Mouse (Mus musculus) MEL (cell line): ENCODE measurements around the gene Zdhhc13.

Experiments
- CTCF ChIP-seq, 3 experiments: IDR thresholded peaks in 2 of 3; conservative IDR thresholded peaks in 1 of 3; 2 replicates each; pipeline ENCODE4 v1.5.1; 2011 to 2012; ENCODE audit warnings: low read length in 3 of 3, low read depth in 2 of 3, mild to moderate bottlenecking in 2 of 3, improper control_type of control experiment in 1 of 3, inconsistent platforms in 1 of 3, mixed read lengths in 1 of 3, moderate library complexity in 1 of 3; ENCODE audit not compliant: control insufficient read depth in 1 of 3, insufficient read depth in 1 of 3, poor library complexity in 1 of 3, severe bottlenecking in 1 of 3
- EP300 ChIP-seq, 2 experiments: IDR thresholded peaks; 2 replicates each; pipeline ENCODE4 v1.6.1; 2011; ENCODE audit warnings: improper control_type of control experiment in 2 of 2, low read length in 2 of 2, low read depth in 1 of 2, mild to moderate bottlenecking in 1 of 2
- MYC ChIP-seq: IDR thresholded peaks from 2 replicates; pipeline ENCODE4 v1.6.1; 2011; ENCODE audit warnings: low read depth, mild to moderate bottlenecking, low read length, improper control_type of control experiment, moderate library complexity
- NRF1 ChIP-seq: IDR thresholded peaks from 2 replicates; pipeline ENCODE4 v1.6.1; 2014; ENCODE audit warnings: low read depth, mild to moderate bottlenecking, inconsistent platforms, low read length, improper control_type of control experiment, moderate library complexity; ENCODE audit not compliant: poor library complexity, insufficient read depth, severe bottlenecking
- POLR2A ChIP-seq, 2 experiments: IDR thresholded peaks; 2 replicates each; pipeline ENCODE4 v1.6.1; 2011 to 2012; ENCODE audit warnings: low read length in 2 of 2, mild to moderate bottlenecking in 2 of 2, control low read depth in 1 of 2, improper control_type of control experiment in 1 of 2, low read depth in 1 of 2, moderate library complexity in 1 of 2; ENCODE audit not compliant: control insufficient read depth in 1 of 2, insufficient read depth in 1 of 2, poor library complexity in 1 of 2
- SMC3 ChIP-seq: IDR thresholded peaks from 2 replicates; pipeline ENCODE4 v1.6.1; 2011; ENCODE audit warnings: low read depth, low read length, improper control_type of control experiment

- no peak for TF ChIP-seq NRF1
- no peak for TF ChIP-seq EP300 (IDR thresholded peaks at IDR 0.05; ENCODE audit: low read depth in 1 of 2, low read length in 2 of 2)
- no peak for TF ChIP-seq SMC3
- no peak for TF ChIP-seq MYC
- TF ChIP-seq POLR2A (IDR thresholded peaks at IDR 0.05; ENCODE audit: control insufficient read depth in 1 of 2, insufficient read depth in 1 of 2, low read depth in 1 of 2, low read length in 2 of 2, poor library complexity in 1 of 2) = no peak
- no peak for TF ChIP-seq CTCF (IDR thresholded peaks at IDR 0.05 in 2 of 3, conservative IDR thresholded peaks at IDR 0.05 in 1 of 3; ENCODE audit: control insufficient read depth in 1 of 3, insufficient read depth in 1 of 3, low read depth in 2 of 3, low read length in 3 of 3, poor library complexity in 1 of 3, severe bottlenecking in 1 of 3)
Measured at GRCm38 (mm10) chr7:48769721-48770120, 19.1 kb upstream of the Zdhhc13 start.
